Mouse (Mus musculus) embryo, embryonic 11 days (tissue): ENCODE results near the gene Hoxb3.
A peak's percentile ranks its signal among the peaks of the same experiment; 100 is the strongest.

Experiments
- DNase-seq: peaks from one replicate; pipeline ENCODE4 v3.0.0-alpha.2; 2015

The Hoxb3 gene

GRCm38 (mm10) chr11:96354376-96354775, 31.2 kb downstream of the Hoxb3 start:
- peak; percentile 88 for DNase-seq

- no peak for DNase-seq
Observed at GRCm38 (mm10) chr11:96354801-96355311, 31.7 kb downstream of the Hoxb3 start.

DNA sequence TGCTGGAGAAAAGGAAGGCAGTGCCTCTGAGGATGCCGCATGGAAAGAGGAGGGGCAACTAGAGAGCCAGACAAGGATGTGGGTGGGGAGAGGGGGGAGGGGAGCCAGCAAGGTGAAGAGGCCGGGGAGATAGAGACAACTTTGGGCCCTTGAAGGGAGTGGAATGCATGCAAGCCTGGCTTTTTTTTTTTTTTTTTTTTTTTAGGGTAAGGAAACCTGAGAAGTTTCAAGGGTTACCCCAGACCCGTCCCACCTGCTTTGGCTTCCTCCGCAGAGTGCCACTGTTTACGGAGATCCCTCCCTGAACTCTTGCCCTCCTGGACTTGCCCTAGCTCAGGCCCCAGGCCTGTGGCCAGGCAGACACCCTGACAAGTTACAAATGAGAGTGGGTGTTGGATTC, 40.7 kb downstream of the Hoxb3 start:
- no peak for DNase-seq

- DNase-seq: peak; percentile 72
Observed at GRCm38 (mm10) chr11:96365441-96366091, 42.4 kb downstream of the Hoxb3 start, which contains the start of gene Hoxb1. Gene Hoxb1 (plus strand): TSS chr11:96365752.

DNA sequence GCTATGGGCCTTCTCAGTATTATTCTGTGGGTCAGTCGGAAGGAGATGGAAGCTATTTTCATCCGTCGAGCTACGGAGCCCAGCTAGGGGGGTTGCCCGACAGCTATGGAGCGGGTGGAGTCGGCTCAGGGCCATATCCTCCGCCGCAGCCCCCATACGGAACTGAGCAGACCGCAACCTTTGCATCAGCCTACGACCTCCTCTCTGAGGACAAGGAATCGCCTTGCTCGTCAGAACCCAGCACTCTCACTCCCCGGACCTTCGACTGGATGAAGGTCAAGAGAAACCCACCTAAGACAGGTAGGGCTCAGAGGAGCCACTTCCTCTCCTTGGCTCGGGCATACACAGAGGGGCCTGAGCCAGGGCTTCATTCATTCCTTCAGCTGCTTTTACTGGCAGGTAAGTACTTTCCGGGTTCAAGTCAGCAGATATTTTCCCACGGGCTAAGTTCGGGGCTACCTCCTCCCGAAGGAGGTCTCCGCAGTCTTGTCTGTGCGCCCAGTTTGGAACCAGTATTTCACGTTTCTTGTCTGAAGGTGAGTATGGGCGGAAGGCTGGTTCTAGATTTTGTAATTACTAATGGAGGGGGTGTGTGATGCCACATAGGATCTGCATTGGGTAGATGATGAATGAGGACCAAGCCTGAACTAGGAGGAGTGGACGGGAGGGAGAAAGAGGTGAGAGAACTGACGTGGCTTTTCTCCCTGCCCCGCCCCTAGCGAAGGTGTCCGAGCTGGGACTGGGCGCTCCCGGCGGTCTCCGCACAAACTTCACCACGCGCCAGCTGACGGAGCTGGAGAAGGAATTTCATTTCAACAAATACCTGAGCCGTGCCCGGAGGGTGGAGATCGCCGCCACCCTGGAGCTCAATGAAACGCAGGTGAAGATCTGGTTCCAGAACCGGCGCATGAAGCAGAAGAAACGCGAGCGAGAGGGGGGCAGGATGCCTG, 43.2 kb downstream of the Hoxb3 start:
- peak; percentile 62 for DNase-seq

DNA sequence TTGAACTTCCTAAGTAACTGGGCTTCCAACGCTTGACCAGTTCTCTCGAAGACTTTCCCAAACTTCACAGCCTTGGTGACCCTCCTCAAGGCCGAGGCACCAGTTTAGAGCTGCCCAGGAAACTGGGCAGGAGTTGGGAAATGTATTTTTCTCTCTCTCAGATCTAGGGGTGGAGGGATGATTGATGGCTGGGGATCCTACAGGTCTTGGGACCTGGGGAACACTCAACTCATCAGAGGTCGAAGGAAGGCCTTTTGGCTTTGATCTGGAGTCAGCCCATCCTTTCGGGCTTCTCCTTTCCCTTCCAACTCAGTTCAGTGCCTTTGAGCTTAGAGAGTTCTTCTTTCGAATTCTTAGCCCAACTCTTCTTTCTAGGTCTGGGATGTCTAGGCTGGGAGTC, 44.0 kb downstream of the Hoxb3 start:
- DNase-seq: no peak

DNA sequence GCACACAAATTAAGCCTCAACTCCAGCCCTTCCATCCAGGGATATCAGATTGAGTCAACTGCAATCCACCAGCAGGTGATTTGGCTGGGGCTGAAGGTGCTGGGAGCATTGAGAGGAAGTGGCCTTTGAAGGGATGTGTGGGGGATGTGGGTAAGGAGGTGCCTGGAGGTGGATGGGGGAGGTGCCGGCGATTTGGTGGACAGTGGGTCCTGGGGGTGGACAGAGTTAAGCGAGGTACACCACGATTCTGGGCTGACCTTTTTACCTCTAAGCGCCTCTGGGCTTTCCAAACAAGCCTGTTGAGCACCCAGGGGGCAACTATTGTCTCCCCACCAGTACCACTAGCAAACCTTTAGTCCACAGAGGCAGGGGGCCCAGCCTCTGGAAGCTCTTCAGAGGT, 45.6 kb downstream of the Hoxb3 start:
- no peak for DNase-seq

DNA sequence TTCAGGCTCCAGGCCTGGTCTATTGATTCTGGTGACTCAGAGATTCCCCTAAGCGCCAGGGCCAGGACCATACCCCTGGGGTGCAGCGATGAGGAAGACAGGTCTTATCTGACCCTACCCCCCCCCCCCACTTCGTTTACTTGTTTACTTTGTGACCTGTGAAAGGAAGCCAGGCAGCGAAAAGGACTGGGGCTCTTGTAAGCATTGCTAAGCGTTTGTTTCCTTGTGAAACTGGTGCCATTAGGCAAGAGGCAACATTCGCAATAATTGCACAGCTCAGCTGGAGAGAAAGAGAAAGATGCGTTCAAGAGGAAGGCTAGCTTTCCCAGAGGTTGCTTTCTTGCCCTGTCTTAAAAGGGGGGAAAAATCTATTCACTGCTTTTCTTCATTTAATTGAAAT, 46.0 kb downstream of the Hoxb3 start:
- DNase-seq: no peak

DNA sequence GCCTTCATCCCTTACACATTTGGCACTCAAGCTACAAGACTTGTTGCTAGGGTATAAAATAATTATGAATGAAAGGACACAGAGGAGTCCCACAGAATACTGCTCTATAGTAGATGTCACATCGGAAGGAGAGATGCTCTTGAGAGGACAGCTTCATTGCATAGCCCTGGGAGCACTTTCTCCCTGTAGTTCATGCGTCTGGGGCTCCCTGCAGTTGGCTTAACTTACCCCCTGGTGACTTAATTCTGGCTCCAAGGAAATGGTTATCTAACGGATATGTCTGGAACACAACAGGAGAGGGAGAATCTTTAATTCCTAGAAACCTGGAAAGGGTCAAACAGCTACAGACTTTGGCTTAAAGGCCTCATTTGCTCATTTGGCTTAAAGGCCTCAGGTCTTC, 48.6 kb downstream of the Hoxb3 start:
- DNase-seq: no peak

- no peak for DNase-seq
Observed at GRCm38 (mm10) chr11:96372519-96372918, 49.4 kb downstream of the Hoxb3 start.

DNA sequence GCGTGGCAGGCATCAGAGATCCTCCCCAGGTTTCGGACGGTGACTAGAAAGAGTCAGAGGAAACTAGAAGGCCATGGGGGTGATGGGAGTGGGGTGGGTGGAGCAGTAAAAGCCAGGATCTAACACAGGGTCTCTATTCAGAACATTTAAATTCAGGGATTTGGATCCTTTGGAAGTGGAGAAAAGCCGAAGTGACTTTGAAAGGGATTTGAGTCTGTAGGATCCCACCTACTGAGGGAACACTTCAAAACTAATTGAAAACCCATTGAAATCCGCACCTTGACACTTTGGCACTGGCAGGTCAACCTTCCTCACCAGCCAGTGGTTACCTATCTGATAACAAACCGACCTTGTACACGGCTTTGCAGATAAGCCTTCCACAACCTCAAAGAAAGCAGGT, 51.7 kb downstream of the Hoxb3 start:
- no peak for DNase-seq

- no peak for DNase-seq
Observed at GRCm38 (mm10) chr11:96383381-96383780, 60.3 kb downstream of the Hoxb3 start.

DNA sequence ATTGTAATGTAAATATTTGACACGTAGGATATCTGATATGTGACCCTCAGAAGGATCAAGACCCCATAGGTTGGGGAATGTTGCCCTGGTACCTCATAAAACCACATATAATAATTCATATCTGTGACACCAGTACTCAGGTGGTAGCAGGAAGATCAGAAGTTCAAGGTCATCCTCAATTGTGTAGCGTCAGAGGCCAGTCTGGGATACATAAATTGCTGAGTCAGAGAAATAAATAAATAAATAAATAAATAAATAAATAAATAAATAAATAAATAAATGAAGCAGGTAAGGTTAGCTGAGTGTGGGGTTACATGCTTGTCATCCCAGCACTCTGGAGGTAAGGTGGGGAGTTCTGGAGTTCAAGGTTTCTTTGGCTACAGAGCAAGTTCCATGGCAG, 64.5 kb downstream of the Hoxb3 start:
- no peak for DNase-seq

DNA sequence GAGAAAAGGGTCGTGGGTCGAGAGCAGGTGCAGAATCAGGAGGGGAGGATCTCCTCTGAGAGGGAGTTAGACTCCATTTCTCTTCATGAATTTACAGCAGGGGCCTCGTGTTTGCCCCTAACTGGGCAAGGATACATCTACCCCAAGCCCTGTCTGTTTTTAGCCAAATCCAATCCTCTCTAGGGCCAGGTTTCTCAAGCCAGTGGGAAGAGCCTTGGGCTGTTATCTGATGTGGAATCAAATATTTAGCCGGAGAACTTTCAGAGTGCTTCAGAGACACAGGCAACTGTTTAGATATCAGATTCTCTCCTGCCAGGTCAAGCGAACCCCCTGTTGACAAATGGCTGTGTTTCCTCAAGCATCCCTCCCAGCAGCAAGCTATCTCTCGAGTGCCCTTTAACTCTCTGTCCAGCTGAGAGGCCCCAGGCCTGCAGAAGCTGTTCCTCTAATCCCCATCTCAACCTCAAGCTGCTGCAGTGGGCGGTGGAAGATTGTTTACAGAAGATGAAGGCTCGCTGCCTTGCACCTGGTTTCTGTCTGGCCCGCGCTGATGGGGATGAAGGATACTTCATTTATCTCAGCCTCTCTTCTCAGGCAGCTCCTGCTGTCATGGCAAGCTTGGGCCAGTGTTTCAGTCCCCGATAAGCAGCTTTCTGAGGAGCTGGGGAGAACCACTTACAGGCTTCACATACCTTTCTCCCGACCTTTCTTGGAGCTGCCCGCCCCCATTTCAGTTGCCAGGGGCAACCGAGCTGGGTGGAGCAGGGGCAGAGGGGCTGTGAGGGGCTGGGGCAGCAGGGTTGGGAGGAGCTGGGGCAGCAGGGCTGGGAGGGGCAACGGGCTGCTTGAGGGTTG, 73.9 kb downstream of the Hoxb3 start:
- peak; percentile 70 for DNase-seq
